ENCODE assay signal across 11 mouse cellular contexts in genomic region chr13:73261036-73261730, GRCm38 (mm10). TPM values are rescaled to one million over a fixed set of nuclear protein-coding genes. Genes with fewer than 3 reads are reported as not detected.
DNase-seq lines count a peak whose midpoint lies in the region; ATAC-seq lines count a peak whose summit lies in the region.
"Had no signal": no experiment of that assay in that cellular context is flagged by ENCODE, and none has a peak within 500 bp of the region (broad histone marks: within the 10 kb centered on the region; RNA-seq: fewer than 3 reads in every experiment).

No protein-coding gene starts in this region.

- no peak for ATAC-seq in heart, embryonic 11.5 days (replicated peaks; ENCODE audit: insufficient number of reproducible peaks, low FRiP score, low TSS enrichment)
- ATAC-seq in midbrain, embryonic 11.5 days (ENCODE audit: low FRiP score), result no peak

- peak overlapping the region; percentile 88 for H3K9ac ChIP-seq in heart, embryonic 11.5 days (ENCODE audit: low read depth, low read length)
- H3K9ac ChIP-seq in midbrain, embryonic 11.5 days (ENCODE audit: low read length), result no peak overlapping the region

- H3K36me3 ChIP-seq in heart, embryonic 11.5 days (ENCODE audit: control insufficient read depth, insufficient read depth, low read length), result no peaks in the 10 kb centered on the region
- H3K36me3 ChIP-seq in hindbrain, embryonic 10.5 days, result no peaks in the 10 kb centered on the region
- H3K36me3 ChIP-seq in midbrain, embryonic 11.5 days (ENCODE audit: control insufficient read depth, insufficient read depth, low read length), result no peaks in the 10 kb centered on the region

- no peak for DNase-seq in heart, adult 18-20 months
- DNase-seq in embryo, embryonic 10.5 days (ENCODE audit: low spot score), result peak; percentile 18
- peak; percentile 23 for DNase-seq in hindbrain, embryonic 10.5 days (ENCODE audit: low spot score)
- DNase-seq in midbrain, embryonic 11.5 days (ENCODE audit: low spot score, missing footprints), result peak; percentile 92
- DNase-seq in right cerebral cortex, postnatal 14 days, result no peak
- no peak for DNase-seq in frontal cortex, postnatal 25 days (ENCODE audit: low spot score in 2 of 2)
- no peak for DNase-seq in right cerebral cortex, postnatal 25 days
- DNase-seq: cerebellum, adult 8-10 months; layer of hippocampus, postnatal 36 days had no signal

- H3K9me3 ChIP-seq in heart, embryonic 11.5 days (replicated peaks; ENCODE audit: control insufficient read depth, low read length), result no peaks in the 10 kb centered on the region
- H3K9me3 ChIP-seq in hindbrain, embryonic 10.5 days, result no peaks in the 10 kb centered on the region
- H3K9me3 ChIP-seq in midbrain, embryonic 11.5 days (ENCODE audit: control insufficient read depth, low read length), result no peaks in the 10 kb centered on the region

- WGBS in heart, embryonic 11.5 days (ENCODE audit: insufficient replicate concordance), result 5% methylated on average over 20 of the region's 25 CpGs
- WGBS in hindbrain, embryonic 10.5 days, result 6% methylated on average over 25 of the region's 25 CpGs
- 4% methylated on average over 25 of the region's 25 CpGs for WGBS in midbrain, embryonic 11.5 days

- H3K27ac ChIP-seq in heart, embryonic 11.5 days (ENCODE audit: low read depth, low read length), result peak overlapping the region; percentile 92
- H3K27ac ChIP-seq in hindbrain, embryonic 10.5 days, result peak overlapping the region; percentile 75
- no peak overlapping the region for H3K27ac ChIP-seq in midbrain, embryonic 11.5 days (ENCODE audit: low read depth, low read length)

- H3K4me3 ChIP-seq in heart, embryonic 11.5 days (ENCODE audit: low read depth, low read length), result peak overlapping the region; percentile 59
- peak overlapping the region; percentile 61 for H3K4me3 ChIP-seq in hindbrain, embryonic 10.5 days
- H3K4me3 ChIP-seq in midbrain, embryonic 11.5 days (ENCODE audit: low read depth, low read length), result peak overlapping the region; percentile 38

- peaks cover 30% of the 10 kb centered on the region for H3K4me1 ChIP-seq in heart, embryonic 11.5 days (ENCODE audit: control insufficient read depth, insufficient read depth, low read length)
- peaks cover 63% of the 10 kb centered on the region for H3K4me1 ChIP-seq in hindbrain, embryonic 10.5 days (replicated peaks)
- peaks cover 25% of the 10 kb centered on the region for H3K4me1 ChIP-seq in midbrain, embryonic 11.5 days (ENCODE audit: control insufficient read depth, insufficient read depth, low read length)

- H3K4me2 ChIP-seq in heart, embryonic 11.5 days, result peak overlapping the region; percentile 76
- peak overlapping the region; percentile 59 for H3K4me2 ChIP-seq in midbrain, embryonic 11.5 days

- peaks cover 79% of the 10 kb centered on the region for H3K27me3 ChIP-seq in heart, embryonic 11.5 days (ENCODE audit: control insufficient read depth, insufficient read depth, low read length)
- H3K27me3 ChIP-seq in hindbrain, embryonic 10.5 days (ENCODE audit: insufficient read depth, poor library complexity, severe bottlenecking), result peaks cover 100% of the 10 kb centered on the region
- peaks cover 86% of the 10 kb centered on the region for H3K27me3 ChIP-seq in midbrain, embryonic 11.5 days (ENCODE audit: control insufficient read depth, insufficient read depth, low read length)

RNA-seq across cellular contexts. Expression of gene Irx4, which starts 0.9 kb away (rescaled TPM):
- polyA plus RNA-seq in heart, embryonic 11.5 days (2014; fragmentation: Nextera tagmentation; extraction: Ambion mirVana), result 39.2 and 45.9 TPM in 2 replicates
- total RNA-seq in heart, adult 18-20 months (2021), result 10 to 100 TPM; 19.8 to 28.7 TPM
- polyA plus RNA-seq in hindbrain, embryonic 10.5 days (2016; fragmentation: Nextera tagmentation; extraction: Ambion mirVana), result 5.4 and 8.0 TPM in 2 replicates
- polyA plus RNA-seq in midbrain, embryonic 11.5 days (2014; fragmentation: Nextera tagmentation; extraction: Ambion mirVana), result 0.41 and 0.87 TPM in 2 replicates
- total RNA-seq: gastrocnemius, adult 8-10 months; layer of hippocampus, postnatal 36 days had no signal

Comparison
In these comparisons a context has a peak if more than half of its experiments do, and no peak if none do; other contexts are left out.
1. DNase-seq: peak in embryo, embryonic 10.5 days (single experiment), hindbrain, embryonic 10.5 days (single experiment) and midbrain, embryonic 11.5 days (single experiment); none in heart, adult 18-20 months (0 of 2), right cerebral cortex, postnatal 14 days (single experiment), frontal cortex, postnatal 25 days (0 of 2) and right cerebral cortex, postnatal 25 days (single experiment).
2. Peak in every context shown above with its lines, with median percentiles within 50 percentile points of each other: H3K4me3 ChIP-seq.